Mouse (Mus musculus) ES-Bruce4 (cell line): ENCODE measurements around the gene Gak.

Experiments
- CTCF ChIP-seq: IDR thresholded peaks from one replicate; pipeline ENCODE4 v1.8.1; 2011; ENCODE audit warnings: low read depth, low read length
- POLR2A ChIP-seq: IDR thresholded peaks from one replicate; pipeline ENCODE4 v1.8.1; 2011; ENCODE audit warnings: low read length; ENCODE audit not compliant: insufficient read depth

GRCm38 (mm10) chr5:108543516-108544291 is 85.9 kb downstream of the Gak start:
- TF ChIP-seq POLR2A (no peak), CTCF (no peak)
